Mouse (Mus musculus): ENCODE measurements around the gene Fli1.

DNA sequence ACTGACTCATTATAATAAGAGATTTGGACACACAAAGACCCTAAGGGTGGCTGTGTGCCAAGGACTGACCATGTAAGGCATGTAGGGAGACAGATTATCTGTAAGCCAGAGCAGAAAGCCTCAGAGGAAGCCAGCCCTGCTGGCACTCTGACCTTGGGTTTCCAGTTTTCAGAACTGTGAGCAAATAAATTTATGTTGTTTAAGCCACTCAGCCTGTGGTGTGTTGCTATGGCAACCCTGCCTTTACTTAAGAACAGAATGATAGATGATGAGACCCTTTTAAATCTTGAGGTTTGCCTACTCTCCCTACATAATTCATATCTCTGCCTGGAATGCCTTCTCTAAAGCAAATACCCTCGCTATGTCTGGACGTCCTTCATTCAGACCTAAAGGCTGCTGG lies 64.6 kb downstream of the Fli1 start:
- TF ChIP-seq POLR2A (IDR thresholded peaks at IDR 0.05; ENCODE audit: borderline replicate concordance, low read depth, low read length): no peak
- TF ChIP-seq CTCF (IDR thresholded peaks at IDR 0.05; ENCODE audit: low read depth, low read length): no peak
